Mouse (Mus musculus): Measurements from ENCODE around the gene Olfr1186.
"Not testable (repeated sequence)": the region's sequence is repeated elsewhere in the genome, so short reads cannot be mapped to it uniquely, and the experiment has no call there.

Olfr1186 gene

DNA sequence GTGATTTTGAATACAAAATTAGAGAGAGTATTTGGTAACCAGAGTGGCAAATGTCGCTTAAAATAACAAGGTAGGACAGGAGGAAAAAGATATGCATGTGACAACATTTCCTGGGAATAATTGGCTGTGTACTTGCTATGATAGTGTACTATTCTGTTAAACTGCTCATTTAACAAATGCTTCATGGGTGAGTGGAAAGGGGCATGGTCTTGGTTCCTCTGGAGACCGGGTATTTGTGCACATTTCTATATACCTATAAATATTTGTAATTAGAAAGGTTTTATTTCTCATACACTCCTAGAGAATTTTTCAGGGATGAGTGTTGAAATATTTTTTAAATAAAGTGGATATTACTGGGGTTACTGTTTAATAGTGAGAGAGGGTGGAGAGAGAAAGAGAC, at the start of gene Olfr1186:
Gene Olfr1186, plus strand, starts transcription at position 301 of the 400 bp plus-strand sequence.
- DNase-seq (ENCODE audit: low spot score): no peak

DNA sequence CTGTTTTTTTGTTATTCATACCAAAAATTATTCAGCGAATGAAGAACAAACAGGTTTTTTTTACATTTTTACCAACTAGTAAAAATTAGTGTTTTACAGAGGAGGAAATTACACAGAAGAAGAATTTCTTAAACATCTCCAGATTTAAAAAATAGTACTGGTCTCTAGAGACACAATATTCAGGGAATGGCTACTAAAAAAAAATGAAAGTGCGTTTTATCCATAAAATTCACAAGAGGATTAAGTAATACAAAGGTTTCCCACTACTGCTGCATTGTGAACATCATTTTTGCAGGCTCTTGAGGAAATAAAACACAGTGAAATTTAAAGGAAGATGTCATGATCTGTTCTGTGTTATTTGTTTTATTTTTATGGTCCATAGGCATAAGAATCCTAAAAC, 35.1 kb upstream of the Olfr1186 start, which contains the start of gene Olfr1184:
Gene Olfr1184, plus strand, starts transcription at position 301 of the 400 bp plus-strand sequence.
- no peak for DNase-seq (ENCODE audit: low spot score)

DNA sequence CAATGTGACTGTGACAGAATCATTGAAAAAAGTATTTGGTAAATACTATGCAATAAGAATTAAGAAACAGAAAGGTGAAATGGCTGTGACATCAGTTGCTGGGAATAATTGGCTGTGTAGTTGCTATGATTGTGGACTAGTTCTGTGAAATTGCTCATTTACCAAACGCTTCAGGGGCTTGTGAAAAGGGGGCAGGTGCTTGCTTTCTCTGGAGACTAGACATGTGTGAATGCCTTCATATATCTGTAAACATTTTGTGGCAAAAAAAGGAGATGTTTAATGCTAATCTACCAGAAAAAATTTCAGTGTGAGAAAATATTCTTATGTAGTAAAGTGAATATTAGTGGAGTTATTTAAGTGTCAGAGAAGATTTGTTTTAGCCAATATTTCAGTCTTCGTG, 25.3 kb upstream of the Olfr1186 start, which contains the start of gene Olfr1185-ps1:
Gene Olfr1185-ps1, plus strand, starts transcription at position 301 of the 400 bp plus-strand sequence.
- DNase-seq (ENCODE audit: low spot score): no peak

GRCm38 (mm10) chr2:88525720-88526119, 7.4 kb downstream of the Olfr1186 start:
- DNase-seq (ENCODE audit: low spot score): no peak

GRCm38 (mm10) chr2:88556635-88557034, 38.3 kb downstream of the Olfr1186 start, which contains the start of gene Olfr1188:
Olfr1188 (plus strand) TSS chr2:88556935.
- DNase-seq (ENCODE audit: low spot score): no peak

GRCm38 (mm10) chr2:88572696-88573095, 54.3 kb downstream of the Olfr1186 start:
- DNase-seq (ENCODE audit: low spot score): not testable (repeated sequence)

Measured in layer of hippocampus, adult 9-10 months (tissue).